Mouse (Mus musculus): ENCODE results near the gene 9130213A22Rik. TPM values are rescaled to one million over a fixed set of nuclear protein-coding genes. Genes with fewer than 3 reads are reported as not detected.
A peak's percentile ranks its signal among the peaks of the same experiment; 100 is the strongest.

Gene 9130213A22Rik
- total and polyA plus RNA-seq, 3 experiments: 0.08 to 0.26 TPM; not detected in 1

DNA sequence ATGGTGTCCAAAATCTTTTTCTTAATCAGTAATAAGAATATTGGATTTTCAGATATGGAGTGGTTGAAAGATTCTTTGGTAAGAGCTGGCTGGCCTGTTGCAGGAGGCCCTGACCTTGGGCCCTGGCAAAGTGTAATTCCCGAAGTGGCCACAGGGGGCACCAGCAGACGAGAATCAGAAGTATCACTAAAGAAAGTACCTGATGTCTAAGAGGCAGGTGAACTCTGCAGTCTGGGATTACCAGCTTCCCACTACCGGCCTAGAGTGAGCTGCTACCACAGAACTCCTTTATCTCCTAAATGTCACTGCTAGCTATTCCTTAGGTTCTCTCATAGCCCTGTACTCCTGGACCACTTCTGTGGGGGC is 30.0 kb downstream of the 9130213A22Rik start:
- DNase-seq (ENCODE audit: low read depth, low spot score): peak; percentile 84
- no peaks in the 10 kb centered on the region for H3K27me3 ChIP-seq (ENCODE audit: control insufficient read depth in 1 of 2, insufficient read depth in 2 of 2, low read length in 2 of 2)
- H3K9ac ChIP-seq (ENCODE audit: control insufficient read depth, low read depth, low read length, poor library complexity, severe bottlenecking): no peak overlapping the region
- no peak overlapping the region for H3K4me3 ChIP-seq (ENCODE audit: control insufficient read depth in 1 of 2, insufficient read depth in 1 of 2, low read depth in 2 of 2, low read length in 2 of 2)
- H3K9me3 ChIP-seq (replicated peaks; ENCODE audit: insufficient read depth, low read length): no peaks in the 10 kb centered on the region
- no peak for TF ChIP-seq MAZ (IDR thresholded peaks at IDR 0.05; ENCODE audit: low read depth, low read length)
- 0 out of 2 replicates have a peak, but pooled peaks have one; percentile 3 for TF ChIP-seq ETS1 (IDR thresholded peaks at IDR 0.05; ENCODE audit: low read depth, low read length)
- peak; percentile 62; the same call in 1 of the 2 replicates for TF ChIP-seq SIN3A (IDR thresholded peaks at IDR 0.05; ENCODE audit: low read length)
- peak; percentile 41 for TF ChIP-seq SMC3 (IDR thresholded peaks at IDR 0.05; ENCODE audit: low read depth, low read length)
- no peak for TF ChIP-seq MYB (IDR thresholded peaks at IDR 0.05; ENCODE audit: low read depth, low read length)
- no peak for TF ChIP-seq EP300 (IDR thresholded peaks at IDR 0.05; ENCODE audit: low read depth in 1 of 2, low read length in 2 of 2)
- peak; percentile 50 for TF ChIP-seq RAD21 (IDR thresholded peaks at IDR 0.05; ENCODE audit: low read depth, low read length)
- peak; percentile 75 to 93 (median 79) for TF ChIP-seq CTCF (IDR thresholded peaks at IDR 0.05 in 2 of 3, conservative IDR thresholded peaks at IDR 0.05 in 1 of 3; ENCODE audit: control insufficient read depth in 1 of 3, insufficient read depth in 1 of 3, low read depth in 2 of 3, low read length in 3 of 3, poor library complexity in 1 of 3, severe bottlenecking in 1 of 3)
- H3K4me1 ChIP-seq (ENCODE audit: control insufficient read depth in 1 of 2, insufficient read depth in 2 of 2, low read length in 2 of 2): peaks cover 6 to 16% of the 10 kb centered on the region in 2 experiments; a peak in 3 of 4 replicates
- peaks cover 6 to 7% of the 10 kb centered on the region in 2 experiments for H3K36me3 ChIP-seq (ENCODE audit: control insufficient read depth in 1 of 2, insufficient read depth in 2 of 2, low read length in 2 of 2)
- peaks cover 17% of the 10 kb centered on the region for H3K79me2 ChIP-seq (ENCODE audit: control insufficient read depth, insufficient read depth, low read length, poor library complexity)
- no peak overlapping the region for H3K27ac ChIP-seq (ENCODE audit: control insufficient read depth, low read depth, low read length)

DNA sequence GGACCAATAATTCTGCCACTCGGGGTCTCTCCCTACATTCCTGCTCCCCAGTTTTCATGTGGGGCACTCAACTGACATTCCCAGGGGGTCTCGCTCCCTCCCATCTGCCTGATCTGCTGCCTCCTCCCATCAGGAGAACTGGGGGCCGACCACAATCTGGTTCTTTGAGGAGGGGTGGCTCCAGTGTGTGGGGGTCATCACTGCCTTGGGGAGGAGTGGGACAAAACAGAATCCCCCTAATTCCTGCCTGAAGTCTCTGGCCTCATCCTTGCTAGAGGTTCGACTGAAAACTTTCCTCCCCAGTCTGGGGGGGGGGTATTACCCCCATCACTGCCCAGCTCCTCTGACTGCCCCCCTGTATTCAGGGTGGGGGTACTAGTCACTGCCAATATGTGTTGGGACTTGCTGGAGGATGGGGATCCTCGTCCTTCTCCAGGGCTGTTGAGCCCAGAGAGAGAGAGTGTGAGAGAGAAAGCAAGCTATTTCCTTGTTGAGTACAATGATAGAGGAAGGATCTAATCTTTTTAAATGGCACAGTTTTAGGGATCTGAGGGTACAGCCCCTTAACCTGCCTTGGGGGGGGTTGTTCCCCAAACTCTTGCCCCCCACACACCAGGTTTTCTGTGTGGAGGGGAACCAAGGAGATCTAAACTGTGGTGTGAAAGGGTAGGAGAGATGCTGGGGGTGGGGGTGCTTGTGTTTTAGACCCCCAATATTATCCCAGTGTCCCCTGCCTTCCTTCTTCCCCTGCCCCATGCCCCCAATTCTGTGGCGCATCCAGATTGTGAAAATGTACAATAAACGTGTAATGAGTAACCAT is 30.6 kb downstream of the 9130213A22Rik start:
- H3K79me2 ChIP-seq (ENCODE audit: control insufficient read depth, insufficient read depth, low read length, poor library complexity): peaks cover 17% of the 10 kb centered on the region
- H3K4me1 ChIP-seq (ENCODE audit: control insufficient read depth in 1 of 2, insufficient read depth in 2 of 2, low read length in 2 of 2): peaks cover 6 to 16% of the 10 kb centered on the region in 2 experiments; a peak in 3 of 4 replicates
- no peak overlapping the region for H3K9ac ChIP-seq (ENCODE audit: control insufficient read depth, low read depth, low read length, poor library complexity, severe bottlenecking)
- peaks cover 6 to 7% of the 10 kb centered on the region in 2 experiments for H3K36me3 ChIP-seq (ENCODE audit: control insufficient read depth in 1 of 2, insufficient read depth in 2 of 2, low read length in 2 of 2)
- H3K9me3 ChIP-seq (replicated peaks; ENCODE audit: insufficient read depth, low read length): no peaks in the 10 kb centered on the region
- TF ChIP-seq POLR2AphosphoS5 (IDR thresholded peaks at IDR 0.05; ENCODE audit: borderline replicate concordance, low read depth, low read length) (no peak), RCOR1 (IDR thresholded peaks at IDR 0.05; ENCODE audit: low read depth, low read length) (no peak), TCF12 (IDR thresholded peaks at IDR 0.05; ENCODE audit: low read depth, low read length) (no peak), MAX (IDR thresholded peaks at IDR 0.05; ENCODE audit: low read length) (no peak), NRF1 (IDR thresholded peaks at IDR 0.05; ENCODE audit: insufficient read depth, low read depth, low read length, poor library complexity, severe bottlenecking) (no peak), BHLHE40 (IDR thresholded peaks at IDR 0.05; ENCODE audit: borderline replicate concordance, low read depth, low read length) (no peak), POLR2A (IDR thresholded peaks at IDR 0.05; ENCODE audit: control insufficient read depth in 1 of 2, insufficient read depth in 1 of 2, low read depth in 1 of 2, low read length in 2 of 2, poor library complexity in 1 of 2) (peak in 1 of 2 experiments; percentile 19; a peak in 1 of 4 replicates)
- no peak overlapping the region for H3K27ac ChIP-seq (ENCODE audit: control insufficient read depth, low read depth, low read length)
- H3K4me3 ChIP-seq (ENCODE audit: control insufficient read depth in 1 of 2, insufficient read depth in 1 of 2, low read depth in 2 of 2, low read length in 2 of 2): no peak overlapping the region
- no peaks in the 10 kb centered on the region for H3K27me3 ChIP-seq (ENCODE audit: control insufficient read depth in 1 of 2, insufficient read depth in 2 of 2, low read length in 2 of 2)
- no peak for DNase-seq (ENCODE audit: low read depth, low spot score)

All from MEL (cell line).